Mouse (Mus musculus): ENCODE results near the gene Igbp1.

- TF ChIP-seq CTCF (IDR thresholded peaks at IDR 0.05; ENCODE audit: low read depth) (no peak), EP300 (IDR thresholded peaks at IDR 0.05; ENCODE audit: low read depth) (no peak)
These were observed 30.4 kb downstream of the Igbp1 start, which contains the start of gene Dgat2l6 for GRCm38 (mm10) chrX:100524471-100524870.
